Mouse (Mus musculus): ENCODE results near the gene Abhd12b.

Gene Abhd12b

GRCm38 (mm10) chr12:70212501-70212900 is 58.6 kb downstream of the Abhd12b start:
- DNase-seq, result no peak

- no peak for DNase-seq
Measured at GRCm38 (mm10) chr12:70213601-70214000, 59.7 kb downstream of the Abhd12b start.

- no peak for DNase-seq
Measured at GRCm38 (mm10) chr12:70214281-70214680, 60.3 kb downstream of the Abhd12b start.

GRCm38 (mm10) chr12:70216229-70216800 is 62.4 kb downstream of the Abhd12b start:
- no peak for DNase-seq

- no peak for DNase-seq
Measured at GRCm38 (mm10) chr12:70218795-70219540, 65.0 kb downstream of the Abhd12b start.

GRCm38 (mm10) chr12:70221425-70221824 is 67.5 kb downstream of the Abhd12b start:
- DNase-seq, result no peak

- DNase-seq, result no peak
Measured at GRCm38 (mm10) chr12:70223331-70223730, 69.4 kb downstream of the Abhd12b start.

GRCm38 (mm10) chr12:70226655-70227054 is 72.7 kb downstream of the Abhd12b start:
- no peak for DNase-seq

GRCm38 (mm10) chr12:70227121-70227932 is 73.4 kb downstream of the Abhd12b start:
- no peak for DNase-seq

- no peak for DNase-seq
Measured at GRCm38 (mm10) chr12:70228155-70228554, 74.2 kb downstream of the Abhd12b start.

- no peak for DNase-seq
Measured at GRCm38 (mm10) chr12:70231294-70231693, 77.4 kb downstream of the Abhd12b start, which contains the start of gene Pygl. Gene Pygl (minus strand): TSS chr12:70231488.

- no peak for DNase-seq
Measured at GRCm38 (mm10) chr12:70232020-70232544, 78.1 kb downstream of the Abhd12b start.
